Mouse (Mus musculus) liver, embryonic 16.5 days (tissue): ENCODE measurements around the gene Lefty2. TPM values are rescaled to one million over a fixed set of nuclear protein-coding genes. Genes with fewer than 3 reads are reported as not detected.
"Not testable (repeated sequence)": the region's sequence is repeated elsewhere in the genome, so short reads cannot be mapped to it uniquely, and the experiment has no call there.

Experiments used
- ATAC-seq: fragments of 200-750 bp; cut with Nextera tagmentation; 2 replicates; pipeline ENCODE4 v1.8.0; 2017; ENCODE audit warnings: low read depth, mild to moderate bottlenecking, moderate number of reproducible peaks, moderate library complexity
- H3K27ac ChIP-seq: fragments of 300-500 bp; sonication (generic); 2 replicates; pipeline ENCODE4 v1.5.1; 2014; ENCODE audit warnings: mild to moderate bottlenecking, low read length
- H3K27me3 ChIP-seq: fragments of 300-500 bp; sonication (generic); 2 replicates; pipeline ENCODE4 v1.6.1; 2014; ENCODE audit warnings: low read depth, low read length, mixed read lengths; ENCODE audit not compliant: control insufficient read depth, insufficient read depth
- H3K36me3 ChIP-seq: fragments of 300-500 bp; sonication (generic); 2 replicates; pipeline ENCODE4 v1.6.1; 2014; ENCODE audit warnings: mild to moderate bottlenecking; ENCODE audit not compliant: control insufficient read depth, insufficient read depth
- H3K4me1 ChIP-seq: fragments of 300-500 bp; sonication (generic); 2 replicates; pipeline ENCODE4 v1.6.1; 2014; ENCODE audit warnings: low read depth, low read length, mixed read lengths; ENCODE audit not compliant: control insufficient read depth
- H3K4me2 ChIP-seq: fragments of 300-500 bp; sonication (generic); 2 replicates; pipeline ENCODE4 v1.6.1; 2014; ENCODE audit warnings: low read depth, low read length, mixed read lengths
- H3K4me3 ChIP-seq: fragments of 300-500 bp; sonication (generic); 2 replicates; pipeline ENCODE4 v1.5.1; 2014; ENCODE audit warnings: low read depth, mild to moderate bottlenecking, low read length
- H3K9ac ChIP-seq: fragments of 300-500 bp; sonication (generic); 2 replicates; pipeline ENCODE4 v1.6.1; 2014; ENCODE audit warnings: low read depth, low read length
- H3K9me3 ChIP-seq: fragments of 300-500 bp; sonication (generic); replicated peaks from 2 replicates; pipeline ENCODE4 v1.6.1; 2016; ENCODE audit warnings: low read length; ENCODE audit not compliant: control insufficient read depth
- WGBS: fragments of 180-500 bp; shearing (Covaris S2); extraction: QIAGEN DNeasy Blood & Tissue Kit; methylation state at CpG from one replicate; pipeline ENCODE4 v1.1.7; 2014; ENCODE audit not compliant: insufficient replicate concordance; 5-methylcytosine and 5-hydroxymethylcytosine counted together
- polyA plus RNA-seq: library from polyadenylated mRNA; unstranded; fragments of >200 nt; fragmentation: Nextera tagmentation; extraction: Ambion mirVana; gene quantifications from 2 replicates; pipeline ENCODE4 v1.2.1, GENCODE M21; 2015

The Lefty2 gene
- polyA plus RNA-seq, 1 experiment from 2014 or later, result not detected

DNA sequence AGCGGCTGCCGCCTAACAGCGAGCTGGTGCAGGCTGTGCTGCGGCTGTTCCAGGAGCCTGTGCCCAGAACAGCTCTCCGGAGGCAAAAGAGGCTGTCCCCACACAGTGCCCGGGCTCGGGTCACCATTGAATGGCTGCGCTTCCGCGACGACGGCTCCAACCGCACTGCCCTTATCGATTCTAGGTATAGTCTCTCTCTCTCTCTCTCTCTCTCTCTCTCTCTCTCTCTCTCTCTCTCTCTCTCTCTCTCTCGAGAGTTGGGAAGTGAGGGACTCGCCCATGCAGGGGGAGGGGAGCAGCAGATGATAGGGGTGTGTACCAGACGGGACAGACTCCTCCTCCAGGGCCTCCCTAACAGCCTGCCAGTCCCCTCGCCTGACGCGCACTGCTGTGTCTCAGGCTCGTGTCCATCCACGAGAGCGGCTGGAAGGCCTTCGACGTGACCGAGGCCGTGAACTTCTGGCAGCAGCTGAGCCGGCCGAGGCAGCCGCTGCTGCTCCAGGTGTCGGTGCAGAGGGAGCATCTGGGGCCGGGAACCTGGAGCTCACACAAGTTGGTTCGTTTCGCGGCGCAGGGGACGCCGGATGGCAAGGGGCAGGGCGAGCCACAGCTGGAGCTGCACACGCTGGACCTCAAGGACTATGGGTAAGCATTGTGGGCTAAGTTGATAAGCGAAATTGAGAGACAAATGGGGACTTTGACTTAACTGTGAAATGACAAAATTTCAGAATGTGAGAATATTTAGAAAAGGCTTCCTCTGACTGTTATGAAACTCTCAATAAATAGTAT lies 43.9 kb downstream of the Lefty2 start:
- peaks cover 18% of the 10 kb centered on the region for H3K27me3 ChIP-seq
- H3K9me3 ChIP-seq, H3K36me3 ChIP-seq: not testable (repeated sequence)
- H3K9ac ChIP-seq, result peak overlapping the region; percentile 56
- H3K27ac ChIP-seq, result peak overlapping the region; percentile 58
- peak overlapping the region; percentile 62 for H3K4me3 ChIP-seq
- peaks cover 32% of the 10 kb centered on the region for H3K4me1 ChIP-seq
- peak overlapping the region; percentile 79 for H3K4me2 ChIP-seq
- ATAC-seq, result peak; percentile 96
- 1% methylated on average over 32 of the region's 41 CpGs for WGBS

DNA sequence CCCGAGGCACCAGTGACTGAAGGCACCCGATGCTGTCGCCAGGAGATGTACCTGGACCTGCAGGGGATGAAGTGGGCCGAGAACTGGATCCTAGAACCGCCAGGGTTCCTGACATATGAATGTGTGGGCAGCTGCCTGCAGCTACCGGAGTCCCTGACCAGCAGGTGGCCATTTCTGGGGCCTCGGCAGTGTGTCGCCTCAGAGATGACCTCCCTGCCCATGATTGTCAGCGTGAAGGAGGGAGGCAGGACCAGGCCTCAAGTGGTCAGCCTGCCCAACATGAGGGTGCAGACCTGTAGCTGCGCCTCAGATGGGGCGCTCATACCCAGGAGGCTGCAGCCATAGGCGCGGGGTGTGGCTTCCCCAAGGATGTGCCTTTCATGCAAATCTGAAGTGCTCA lies 44.7 kb downstream of the Lefty2 start:
- peak overlapping the region; percentile 31; the same call in 1 of the 2 replicates for H3K9ac ChIP-seq
- H3K9me3 ChIP-seq, H3K27ac ChIP-seq, ATAC-seq, H3K36me3 ChIP-seq: not testable (repeated sequence)
- H3K27me3 ChIP-seq, result peaks cover 18% of the 10 kb centered on the region
- H3K4me2 ChIP-seq, result peak overlapping the region; percentile 79
- 64% methylated on average over 13 of the region's 13 CpGs for WGBS
- peak overlapping the region; percentile 22; the same call in 1 of the 2 replicates for H3K4me3 ChIP-seq
- H3K4me1 ChIP-seq, result peaks cover 36% of the 10 kb centered on the region

DNA sequence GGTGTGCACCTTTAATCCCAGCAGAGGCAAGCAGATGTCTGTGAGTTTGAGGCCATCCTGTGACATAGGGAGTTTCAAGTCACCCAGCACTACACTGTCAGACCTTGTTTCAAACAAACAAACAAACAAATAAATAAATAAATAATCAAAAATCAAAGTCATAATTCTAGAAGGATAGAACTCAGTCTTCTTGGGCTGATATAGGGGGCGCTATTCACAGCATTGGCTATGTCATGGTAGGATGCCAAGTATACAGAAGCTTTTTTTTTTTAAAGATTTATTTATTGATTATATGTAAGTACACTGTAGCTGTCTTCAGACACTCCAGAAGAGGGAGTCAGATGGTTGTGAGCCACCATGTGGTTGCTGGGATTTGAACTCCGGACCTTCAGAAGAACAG lies 45.9 kb downstream of the Lefty2 start:
- H3K27ac ChIP-seq, ATAC-seq, H3K4me3 ChIP-seq, H3K4me2 ChIP-seq, H3K9ac ChIP-seq, H3K9me3 ChIP-seq, H3K36me3 ChIP-seq: not testable (repeated sequence)
- peaks cover 48% of the 10 kb centered on the region for H3K4me1 ChIP-seq
- H3K27me3 ChIP-seq, result peaks cover 14% of the 10 kb centered on the region
- 79% methylated on average over 2 of the region's 2 CpGs for WGBS

DNA sequence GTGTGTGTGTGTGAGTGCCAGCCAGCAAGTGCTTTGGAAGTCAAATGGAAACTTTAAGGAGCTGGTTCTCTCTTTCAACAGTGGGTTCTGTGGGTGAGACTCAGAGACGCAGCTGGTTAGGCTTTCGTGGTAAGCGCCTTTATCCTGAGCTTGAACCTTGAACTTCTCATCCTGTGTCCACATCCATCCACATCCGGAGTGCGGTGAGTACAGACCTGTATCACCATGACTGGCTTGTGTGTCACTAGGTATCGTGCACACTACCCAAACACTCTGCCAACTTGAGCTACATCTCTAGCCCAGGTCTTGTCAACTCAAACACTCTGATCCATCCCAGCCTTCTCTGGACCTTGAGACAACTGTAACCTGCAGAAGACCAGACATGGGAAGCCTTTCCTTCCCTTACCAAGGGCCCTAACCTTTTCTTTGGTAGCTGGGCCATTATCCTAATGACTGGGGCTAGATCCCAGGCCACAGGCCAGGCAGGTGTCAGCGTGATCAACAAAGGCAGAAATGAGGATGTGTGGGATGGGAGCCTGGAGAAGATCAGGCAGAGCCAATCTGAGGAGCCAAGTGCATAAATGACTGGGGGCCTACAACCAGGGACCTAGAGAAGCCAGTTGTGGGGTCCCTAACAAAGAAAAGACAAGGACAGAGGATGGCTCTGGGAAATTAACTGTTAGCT lies 48.0 kb downstream of the Lefty2 start:
- ATAC-seq, result no peak
- peaks cover 66% of the 10 kb centered on the region for H3K4me1 ChIP-seq
- WGBS, result 65% methylated on average over 7 of the region's 7 CpGs
- peak overlapping the region; percentile 83; the same call in 1 of the 2 replicates for H3K27ac ChIP-seq
- peak overlapping the region; percentile 97 for H3K4me2 ChIP-seq
- no peaks in the 10 kb centered on the region for H3K36me3 ChIP-seq
- H3K4me3 ChIP-seq, result no peak overlapping the region
- H3K9me3 ChIP-seq, result no peaks in the 10 kb centered on the region
- peak overlapping the region; percentile 87 for H3K9ac ChIP-seq
- H3K27me3 ChIP-seq, result peaks cover 2% of the 10 kb centered on the region

DNA sequence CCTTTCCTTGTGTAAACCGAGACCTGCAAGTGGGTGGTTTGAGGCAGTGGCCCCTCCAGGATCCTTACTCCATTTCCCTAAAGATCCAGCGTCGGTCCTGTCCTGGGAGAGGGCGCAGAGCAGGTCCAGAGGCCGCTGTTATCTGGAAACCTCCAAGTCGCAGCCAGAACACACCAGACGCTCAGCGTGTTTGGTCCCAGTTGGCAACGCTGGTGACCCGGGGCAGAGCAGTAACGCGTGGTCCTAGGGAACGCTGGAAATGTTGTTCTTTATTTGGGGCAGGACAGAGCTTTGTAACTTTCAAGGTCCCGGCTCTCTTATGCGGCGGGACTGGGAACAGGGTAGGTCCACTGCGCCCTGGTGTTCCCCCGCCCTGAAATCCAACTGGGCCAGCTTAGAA lies 48.8 kb downstream of the Lefty2 start:
- Histone ChIP-seq H3K36me3 (peaks cover 2% of the 10 kb centered on the region; the same call in 1 of the 2 replicates), H3K27me3 (no peaks in the 10 kb centered on the region), H3K4me2 (peak overlapping the region; percentile 97), H3K4me3 (peak overlapping the region; percentile 88), H3K27ac (peak overlapping the region; percentile 83), H3K9ac (peak overlapping the region; percentile 87), H3K4me1 (peaks cover 68% of the 10 kb centered on the region), H3K9me3 (no peaks in the 10 kb centered on the region)
- WGBS, result 5% methylated on average over 18 of the region's 18 CpGs
- peak; percentile 5; the same call in 1 of the 2 replicates for ATAC-seq

DNA sequence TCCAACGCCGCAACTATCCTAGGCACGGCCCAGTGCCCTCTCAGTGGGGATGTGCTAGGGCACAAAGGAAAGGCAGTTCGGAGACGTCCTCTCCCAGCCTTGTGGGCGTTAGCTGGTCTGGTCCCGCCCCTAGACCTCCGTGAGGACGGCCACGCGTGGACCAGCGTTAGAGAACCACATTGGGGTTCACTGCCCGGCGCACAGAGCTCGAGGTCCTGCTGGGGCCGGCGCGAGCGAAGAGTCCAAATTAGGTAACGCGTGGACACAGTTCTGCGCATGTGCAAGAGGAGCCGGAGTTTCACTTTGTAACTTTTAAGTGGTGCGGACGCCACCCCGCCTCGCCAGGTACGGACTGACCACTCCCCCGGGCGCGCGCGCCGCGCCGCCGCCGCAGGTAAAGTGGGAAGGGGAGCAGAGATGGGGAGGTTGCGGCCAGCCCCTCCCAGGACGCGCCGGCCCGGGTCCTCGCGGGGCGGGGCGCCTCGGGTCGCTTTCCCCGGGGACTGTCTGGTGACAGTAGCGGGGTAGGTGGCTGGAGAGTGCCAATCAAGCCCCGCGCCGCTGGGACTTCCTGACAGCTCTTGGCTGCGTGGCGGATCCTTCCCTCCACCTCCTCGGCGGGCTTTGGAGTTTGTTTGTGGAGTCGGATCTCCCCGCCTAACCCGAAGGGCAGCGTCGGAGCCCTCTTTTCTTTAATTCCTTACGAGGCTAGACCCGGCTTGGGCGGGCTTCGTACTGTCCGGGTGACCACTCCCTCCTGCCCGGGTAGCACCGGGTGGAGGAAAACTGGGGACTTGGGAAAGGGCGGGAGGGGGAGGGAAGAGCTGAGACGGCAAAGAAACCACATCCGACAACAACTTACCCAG lies 49.5 kb downstream of the Lefty2 start, which contains the start of gene Tmem63a:
Gene Tmem63a (plus strand): TSS at position 179 of the 866 bp plus-strand sequence.
- peaks cover 4% of the 10 kb centered on the region; the same call in 1 of the 2 replicates for H3K36me3 ChIP-seq
- peak within 1 kb of the TSS; percentile 87 for H3K9ac ChIP-seq
- no peaks in the 10 kb centered on the region for H3K9me3 ChIP-seq
- peak within 1 kb of the TSS; percentile 88 for H3K4me3 ChIP-seq
- H3K27me3 ChIP-seq, result no peaks in the 10 kb centered on the region
- H3K27ac ChIP-seq, result peak within 1 kb of the TSS; percentile 83
- under 1% methylated on average over 71 of the region's 73 CpGs for WGBS
- H3K4me2 ChIP-seq, result peak within 1 kb of the TSS; percentile 97
- peak; percentile 61 for ATAC-seq
- H3K4me1 ChIP-seq, result peaks cover 68% of the 10 kb centered on the region

DNA sequence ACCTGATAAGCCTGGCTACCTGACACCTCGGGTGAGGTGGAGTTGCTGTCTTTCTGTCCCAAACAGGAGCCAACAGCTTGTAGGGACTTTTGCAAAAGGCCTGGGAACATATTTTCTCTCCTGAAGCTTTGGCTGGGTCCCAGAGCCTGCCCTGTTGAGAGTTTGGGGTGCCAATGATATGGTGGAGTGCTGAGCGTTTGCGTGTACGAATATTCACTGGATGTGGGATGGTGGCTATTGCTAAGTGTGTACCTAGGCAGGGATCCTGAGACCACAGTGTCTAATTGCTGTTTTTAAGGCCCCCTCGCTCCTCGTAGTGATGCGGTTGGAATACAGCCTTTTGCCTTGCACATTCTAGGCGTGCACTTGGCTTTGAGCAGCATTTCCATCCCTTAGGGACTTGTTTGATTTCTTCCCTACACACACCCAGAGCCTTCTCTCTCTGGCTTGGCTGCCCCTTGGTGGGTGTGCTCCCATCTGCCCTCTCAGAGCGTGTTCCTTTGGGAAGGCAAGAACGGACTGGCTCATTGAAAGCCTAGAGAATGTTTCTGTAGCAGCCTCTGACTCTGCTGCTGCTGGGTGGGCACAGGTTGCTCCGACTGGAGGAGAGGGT lies 50.2 kb downstream of the Lefty2 start:
- H3K27me3 ChIP-seq, result no peaks in the 10 kb centered on the region
- peak overlapping the region; percentile 87 for H3K9ac ChIP-seq
- H3K4me1 ChIP-seq, result peaks cover 63% of the 10 kb centered on the region
- no peak for ATAC-seq
- H3K9me3 ChIP-seq, result no peaks in the 10 kb centered on the region
- H3K4me3 ChIP-seq, result peak overlapping the region; percentile 88
- peak overlapping the region; percentile 97 for H3K4me2 ChIP-seq
- WGBS, result 55% methylated on average over 11 of the region's 11 CpGs
- peak overlapping the region; percentile 83 for H3K27ac ChIP-seq
- peaks cover 4% of the 10 kb centered on the region; the same call in 1 of the 2 replicates for H3K36me3 ChIP-seq

DNA sequence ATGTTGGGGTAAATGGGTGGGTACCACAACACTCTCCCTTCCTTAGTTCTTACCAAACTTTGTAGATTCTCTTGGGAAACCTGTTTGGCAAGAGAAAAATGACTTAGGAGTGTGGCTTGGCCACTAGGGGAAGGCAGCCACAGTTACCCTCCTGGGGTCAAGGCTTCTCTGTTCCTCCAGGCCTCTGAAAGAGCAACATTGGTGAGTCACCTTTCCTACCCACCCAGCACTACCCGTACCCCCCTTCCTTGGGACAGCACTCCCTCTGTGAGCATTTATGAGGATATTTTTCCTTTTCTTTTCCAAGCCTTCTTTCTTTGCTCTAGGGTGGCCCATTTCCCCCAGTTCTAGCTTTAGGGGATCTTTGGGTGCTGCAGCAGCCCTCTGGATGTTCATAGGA lies 51.0 kb downstream of the Lefty2 start:
- H3K9ac ChIP-seq, result no peak overlapping the region
- no peak overlapping the region; the same call in 1 of the 2 replicates for H3K4me3 ChIP-seq
- H3K27ac ChIP-seq, result peak overlapping the region; percentile 69
- H3K4me1 ChIP-seq, result peaks cover 63% of the 10 kb centered on the region
- H3K9me3 ChIP-seq, result no peaks in the 10 kb centered on the region
- H3K27me3 ChIP-seq, result no peaks in the 10 kb centered on the region
- peaks cover 4% of the 10 kb centered on the region; the same call in 1 of the 2 replicates for H3K36me3 ChIP-seq
- H3K4me2 ChIP-seq, result peak overlapping the region; percentile 97; the same call in 1 of the 2 replicates
- no peak for ATAC-seq
- WGBS, result 46% methylated on average over 1 of the region's 1 CpGs
